Mouse (Mus musculus) ES-Bruce4 (cell line): ENCODE data around the gene Vwa8. TPM values are rescaled to one million over a fixed set of nuclear protein-coding genes. Genes with fewer than 3 reads are reported as not detected.

ENCODE experiments used
- H3K27ac ChIP-seq: 2 replicates; pipeline ENCODE4 v1.5.1; 2012; ENCODE audit warnings: low read length, inconsistent platforms; ENCODE audit not compliant: insufficient read depth
- H3K27me3 ChIP-seq: 2 replicates; pipeline ENCODE4 v1.6.1; 2012; ENCODE audit warnings: mild to moderate bottlenecking, low read length, inconsistent platforms; ENCODE audit not compliant: control insufficient read depth, poor library complexity, insufficient read depth, severe bottlenecking
- H3K36me3 ChIP-seq: 2 replicates; pipeline ENCODE4 v1.6.1; 2012; ENCODE audit warnings: inconsistent platforms, mild to moderate bottlenecking, low read length, moderate library complexity; ENCODE audit not compliant: control insufficient read depth, poor library complexity, insufficient read depth, severe bottlenecking
- H3K4me1 ChIP-seq: one replicate; pipeline ENCODE4 v1.8.1; 2011; ENCODE audit warnings: low read length; ENCODE audit not compliant: control insufficient read depth, insufficient read depth
- H3K4me3 ChIP-seq: 2 replicates; pipeline ENCODE4 v1.5.1; 2011; ENCODE audit warnings: low read depth, mild to moderate bottlenecking, low read length
- H3K9ac ChIP-seq: 2 replicates; pipeline ENCODE4 v1.6.1; 2012; ENCODE audit warnings: low read depth, mild to moderate bottlenecking, inconsistent platforms; ENCODE audit not compliant: poor library complexity, severe bottlenecking
- H3K9me3 ChIP-seq: replicated peaks from 2 replicates; pipeline ENCODE4 v1.6.1; 2012; ENCODE audit warnings: mild to moderate bottlenecking, low read length, inconsistent platforms; ENCODE audit not compliant: control insufficient read depth, poor library complexity, insufficient read depth, severe bottlenecking
- CTCF ChIP-seq: IDR thresholded peaks from one replicate; pipeline ENCODE4 v1.8.1; 2011; ENCODE audit warnings: low read depth, low read length
- EP300 ChIP-seq: IDR thresholded peaks from 2 replicates; pipeline ENCODE4 v1.6.1; 2011; ENCODE audit warnings: low read depth, low read length; ENCODE audit not compliant: insufficient read depth
- POLR2A ChIP-seq: IDR thresholded peaks from one replicate; pipeline ENCODE4 v1.8.1; 2011; ENCODE audit warnings: low read length; ENCODE audit not compliant: insufficient read depth
- polyA plus RNA-seq: library from polyadenylated mRNA; stranded (reverse); fragments of >200 nt; gene quantifications from 2 replicates; pipeline ENCODE4 v1.2.4, GENCODE M21; 2011; ENCODE audit warnings: low read depth; ENCODE audit not compliant: missing spikeins, insufficient read depth, insufficient read length

Gene Vwa8
- polyA plus RNA-seq, 1 experiment: 13.1 TPM

DNA sequence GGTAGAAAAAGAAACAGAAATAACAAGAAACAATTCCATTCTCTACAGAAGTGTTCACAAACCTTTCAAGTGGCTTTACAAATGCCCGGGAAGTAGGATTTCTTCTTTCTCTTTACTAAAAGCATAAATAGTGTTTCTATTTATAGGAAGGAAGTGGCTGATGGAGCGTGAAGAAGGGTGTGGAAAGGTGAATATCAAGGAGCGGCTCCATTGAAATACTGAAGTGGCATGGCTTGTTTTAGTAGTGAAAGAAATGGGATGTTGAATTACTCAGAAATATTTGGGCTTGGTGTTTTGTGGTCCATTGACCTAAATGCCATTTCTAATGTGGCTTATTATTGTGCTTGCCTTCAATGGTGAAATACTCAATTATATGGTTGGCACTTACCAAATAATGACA is 30.4 kb upstream of the Vwa8 start:
- TF ChIP-seq POLR2A (no peak), CTCF (no peak), EP300 (no peak)
- no peak overlapping the region for H3K4me3 ChIP-seq
- no peaks in the 10 kb centered on the region for H3K36me3 ChIP-seq
- H3K27ac ChIP-seq: no peak overlapping the region
- H3K9me3 ChIP-seq: no peaks in the 10 kb centered on the region
- no peaks in the 10 kb centered on the region for H3K27me3 ChIP-seq
- no peak overlapping the region for H3K9ac ChIP-seq
- H3K4me1 ChIP-seq: no peaks in the 10 kb centered on the region

DNA sequence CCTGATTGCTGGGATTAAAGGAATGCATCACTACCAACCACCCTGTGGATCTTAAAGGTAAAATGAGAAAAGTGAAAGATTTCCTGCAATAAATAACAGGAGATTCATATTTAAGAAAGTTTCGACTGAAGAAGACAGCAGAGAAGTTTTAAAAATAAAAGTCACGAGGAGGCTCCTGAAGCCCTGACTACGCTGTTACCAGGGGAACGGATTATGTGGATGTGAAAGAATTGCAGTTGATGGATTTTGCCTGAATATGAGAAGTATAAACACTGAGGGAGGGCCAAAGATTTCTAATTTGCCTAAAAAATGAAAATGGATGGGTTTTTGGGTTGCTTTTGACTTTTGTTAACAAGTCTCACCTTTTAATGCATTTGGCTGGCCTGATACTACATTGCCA is 24.8 kb upstream of the Vwa8 start:
- TF ChIP-seq POLR2A (no peak), CTCF (no peak), EP300 (no peak)

DNA sequence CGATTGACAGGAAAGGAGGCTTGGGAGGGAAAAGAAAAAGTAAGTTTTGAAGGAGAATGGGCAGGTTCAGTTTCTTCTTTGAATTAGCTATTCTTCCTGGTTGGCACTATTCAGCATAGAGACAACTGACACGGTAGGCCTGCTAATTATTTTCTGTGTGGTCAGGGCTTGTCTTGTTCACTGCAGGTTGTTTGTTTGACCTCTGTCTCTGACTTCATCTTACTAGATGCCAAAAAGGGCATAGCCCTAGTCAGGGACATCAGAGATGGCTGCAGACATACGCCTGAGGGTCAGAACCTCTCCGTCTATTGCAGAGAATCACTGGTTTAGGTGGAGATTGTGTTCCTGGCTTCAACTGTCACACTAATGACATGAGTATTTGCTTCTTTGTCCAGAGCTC is 24.3 kb upstream of the Vwa8 start:
- no peak overlapping the region for H3K4me3 ChIP-seq
- no peaks in the 10 kb centered on the region for H3K36me3 ChIP-seq
- H3K9me3 ChIP-seq: no peaks in the 10 kb centered on the region
- no peak overlapping the region for H3K9ac ChIP-seq
- no peaks in the 10 kb centered on the region for H3K4me1 ChIP-seq
- H3K27ac ChIP-seq: no peak overlapping the region
- no peaks in the 10 kb centered on the region for H3K27me3 ChIP-seq
- TF ChIP-seq CTCF (no peak), EP300 (no peak), POLR2A (no peak)

More for the DNA sequence above, 24.8 kb upstream of the Vwa8 start:
- no peak overlapping the region for H3K9ac ChIP-seq
- no peaks in the 10 kb centered on the region for H3K9me3 ChIP-seq
- no peaks in the 10 kb centered on the region for H3K4me1 ChIP-seq
- H3K27me3 ChIP-seq: no peaks in the 10 kb centered on the region
- no peak overlapping the region for H3K4me3 ChIP-seq
- H3K27ac ChIP-seq: no peak overlapping the region
- no peaks in the 10 kb centered on the region for H3K36me3 ChIP-seq

DNA sequence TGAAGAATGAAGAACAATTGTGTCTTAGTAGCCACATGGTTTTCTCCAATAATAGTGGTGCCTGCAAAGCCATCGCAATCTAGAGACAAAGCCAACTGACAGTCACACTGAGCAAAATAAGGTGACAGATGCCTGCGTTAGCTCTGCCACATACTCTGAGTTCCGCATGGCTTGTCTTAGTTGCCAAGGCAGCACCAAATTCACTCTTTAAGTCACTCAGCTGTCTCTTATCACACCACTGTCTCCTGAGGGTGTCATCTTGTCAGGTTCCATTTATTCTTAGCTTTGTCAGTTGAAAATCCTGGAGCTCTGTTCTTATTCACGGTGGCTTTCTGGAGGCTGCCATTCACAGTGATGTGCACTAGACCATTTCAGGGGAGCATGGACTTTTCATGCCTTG is 17.7 kb upstream of the Vwa8 start:
- Histone ChIP-seq H3K4me3 (no peak overlapping the region), H3K27me3 (no peaks in the 10 kb centered on the region), H3K36me3 (no peaks in the 10 kb centered on the region), H3K4me1 (no peaks in the 10 kb centered on the region), H3K9ac (no peak overlapping the region), H3K27ac (no peak overlapping the region), H3K9me3 (no peaks in the 10 kb centered on the region)
- TF ChIP-seq EP300 (no peak), POLR2A (no peak)

DNA sequence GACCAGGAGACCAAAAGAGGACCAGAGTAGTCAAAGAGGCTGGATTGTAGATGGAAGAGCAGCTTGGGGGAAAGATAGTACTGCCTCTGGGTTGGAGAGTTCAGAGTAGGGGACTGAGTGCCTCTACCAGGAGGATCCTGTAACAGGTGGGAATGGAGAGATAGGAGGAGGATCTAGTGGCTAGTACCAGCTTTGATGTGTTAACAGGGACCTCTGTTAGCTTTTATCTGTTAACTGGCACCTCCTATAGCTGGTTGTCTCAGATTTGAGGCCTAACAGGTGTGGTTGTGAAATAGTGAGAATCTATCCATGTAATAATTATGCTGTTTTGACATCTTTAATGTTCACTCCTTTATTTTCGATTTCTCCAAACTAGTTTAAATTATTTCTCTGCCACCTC is 904 bp upstream of the Vwa8 start:
- Histone ChIP-seq H3K4me1 (no peaks in the 10 kb centered on the region), H3K36me3 (no peaks in the 10 kb centered on the region), H3K4me3 (no peak overlapping the region), H3K27me3 (no peaks in the 10 kb centered on the region), H3K9me3 (no peaks in the 10 kb centered on the region), H3K9ac (no peak overlapping the region), H3K27ac (no peak overlapping the region)
- TF ChIP-seq EP300 (no peak), POLR2A (no peak), CTCF (no peak)

DNA sequence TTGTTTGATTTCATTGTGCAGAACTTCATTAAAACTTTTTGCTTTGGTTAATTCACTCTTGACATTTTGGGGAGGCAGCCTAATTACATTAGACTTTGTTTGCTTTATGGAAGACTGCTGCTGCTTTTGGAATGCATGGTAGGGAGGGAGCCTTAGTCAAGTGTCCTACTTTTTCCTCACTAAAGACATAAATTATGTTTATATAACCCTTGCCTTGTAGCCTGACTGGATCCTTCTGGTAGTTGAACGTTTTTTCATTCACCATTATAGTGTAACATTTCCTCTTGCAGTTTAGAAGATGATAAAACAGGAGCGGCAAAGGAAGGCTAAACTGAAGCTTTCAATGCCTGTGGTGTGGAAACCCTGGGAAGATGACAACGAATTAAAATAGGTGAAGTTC is 375 bp upstream of the Vwa8 start:
- Histone ChIP-seq H3K9me3 (no peaks in the 10 kb centered on the region), H3K27me3 (no peaks in the 10 kb centered on the region), H3K4me3 (no peak overlapping the region; the same call in 1 of the 2 replicates), H3K36me3 (no peaks in the 10 kb centered on the region), H3K4me1 (no peaks in the 10 kb centered on the region), H3K9ac (peak overlapping the region; percentile 89), H3K27ac (no peak overlapping the region)
- no peak for TF ChIP-seq EP300
- no peak for TF ChIP-seq CTCF
- no peak for TF ChIP-seq POLR2A
